Mouse (Mus musculus) liver, embryonic 11.5 days (tissue): ENCODE measurements at regions not wholly inside any gene's neighbourhood (a gene's known extent, or its start where the extent isn't known, plus 50 kb on each side); places are given as distances from the start of the nearest gene placed in this dataset.

Experiments used
- ATAC-seq: fragments of 200-750 bp; cut with Nextera tagmentation; replicated peaks from 2 replicates; pipeline ENCODE4 v1.8.0; 2017; ENCODE audit warnings: moderate number of reproducible peaks, mild to moderate bottlenecking, moderate TSS enrichment, moderate library complexity; ENCODE audit not compliant: low FRiP score
- DNase-seq: peaks from one replicate; pipeline ENCODE4 v3.0.0-alpha.2; 2017; ENCODE audit warnings: low spot score
- H3K27ac ChIP-seq: fragments of 300-500 bp; sonication (generic); 2 replicates; pipeline ENCODE4 v1.5.1; 2014; ENCODE audit warnings: mild to moderate bottlenecking, low read depth, low read length, control low read depth
- H3K27me3 ChIP-seq: fragments of 300-500 bp; sonication (generic); replicated peaks from 2 replicates; pipeline ENCODE4 v1.6.1; 2014; ENCODE audit warnings: low read length, mixed read lengths; ENCODE audit not compliant: control insufficient read depth, insufficient read depth
- H3K36me3 ChIP-seq: fragments of 300-500 bp; sonication (generic); 2 replicates; pipeline ENCODE4 v1.6.1; 2014; ENCODE audit warnings: mild to moderate bottlenecking, low read length, moderate library complexity, mixed read lengths; ENCODE audit not compliant: control insufficient read depth, insufficient read depth
- H3K4me1 ChIP-seq: fragments of 300-500 bp; sonication (generic); replicated peaks from 2 replicates; pipeline ENCODE4 v1.6.1; 2014; ENCODE audit warnings: low read length, mixed read lengths; ENCODE audit not compliant: control insufficient read depth, insufficient read depth
- H3K4me2 ChIP-seq: fragments of 300-500 bp; sonication (generic); 2 replicates; pipeline ENCODE4 v1.6.1; 2014; ENCODE audit warnings: mild to moderate bottlenecking, control low read depth, moderate library complexity
- H3K4me3 ChIP-seq: fragments of 300-500 bp; sonication (generic); 2 replicates; pipeline ENCODE4 v1.5.1; 2014; ENCODE audit warnings: low read depth, low read length, control low read depth
- H3K9ac ChIP-seq: fragments of 300-500 bp; sonication (generic); 2 replicates; pipeline ENCODE4 v1.6.1; 2014; ENCODE audit warnings: low read depth, low read length, control low read depth
- H3K9me3 ChIP-seq: fragments of 300-500 bp; sonication (generic); 2 replicates; pipeline ENCODE4 v1.6.1; 2016; ENCODE audit warnings: low read length, inconsistent platforms, mixed read lengths; ENCODE audit not compliant: control insufficient read depth
- WGBS: fragments of 180-500 bp; shearing (Covaris S2); extraction: QIAGEN DNeasy Blood & Tissue Kit; methylation state at CpG from one replicate; pipeline ENCODE4 v1.1.7; 2014; 5-methylcytosine and 5-hydroxymethylcytosine counted together

GRCm38 (mm10) chr2:128526883-128527344 lies 64.1 kb upstream of the Spdye4c start:
- H3K9ac ChIP-seq: no peak overlapping the region
- H3K27ac ChIP-seq: no peak overlapping the region
- H3K4me3 ChIP-seq: no peak overlapping the region
- ATAC-seq (no peak), DNase-seq (no peak)
- no peak overlapping the region for H3K4me2 ChIP-seq
- H3K27me3 ChIP-seq: no peaks in the 10 kb centered on the region
- no peaks in the 10 kb centered on the region for H3K9me3 ChIP-seq
- 52% methylated on average over 3 of the region's 3 CpGs for WGBS
- no peaks in the 10 kb centered on the region for H3K36me3 ChIP-seq
- H3K4me1 ChIP-seq: no peaks in the 10 kb centered on the region

GRCm38 (mm10) chr2:128536294-128536693 lies 54.7 kb upstream of the Spdye4c start:
- no peaks in the 10 kb centered on the region for H3K36me3 ChIP-seq
- H3K9ac ChIP-seq: no peak overlapping the region
- WGBS: 64% methylated on average over 3 of the region's 3 CpGs
- H3K27me3 ChIP-seq: no peaks in the 10 kb centered on the region
- DNase-seq (no peak), ATAC-seq (no peak)
- H3K4me3 ChIP-seq: no peak overlapping the region
- no peaks in the 10 kb centered on the region for H3K9me3 ChIP-seq
- no peak overlapping the region for H3K4me2 ChIP-seq
- H3K27ac ChIP-seq: no peak overlapping the region
- H3K4me1 ChIP-seq: no peaks in the 10 kb centered on the region

GRCm38 (mm10) chr2:128537425-128537824 lies 53.6 kb upstream of the Spdye4c start:
- Histone ChIP-seq H3K27me3 (no peaks in the 10 kb centered on the region), H3K36me3 (no peaks in the 10 kb centered on the region), H3K4me2 (no peak overlapping the region), H3K4me1 (no peaks in the 10 kb centered on the region), H3K4me3 (no peak overlapping the region), H3K9me3 (no peaks in the 10 kb centered on the region), H3K9ac (no peak overlapping the region), H3K27ac (no peak overlapping the region)
- 72% methylated on average over 6 of the region's 6 CpGs for WGBS
- DNase-seq (no peak), ATAC-seq (no peak)

DNA sequence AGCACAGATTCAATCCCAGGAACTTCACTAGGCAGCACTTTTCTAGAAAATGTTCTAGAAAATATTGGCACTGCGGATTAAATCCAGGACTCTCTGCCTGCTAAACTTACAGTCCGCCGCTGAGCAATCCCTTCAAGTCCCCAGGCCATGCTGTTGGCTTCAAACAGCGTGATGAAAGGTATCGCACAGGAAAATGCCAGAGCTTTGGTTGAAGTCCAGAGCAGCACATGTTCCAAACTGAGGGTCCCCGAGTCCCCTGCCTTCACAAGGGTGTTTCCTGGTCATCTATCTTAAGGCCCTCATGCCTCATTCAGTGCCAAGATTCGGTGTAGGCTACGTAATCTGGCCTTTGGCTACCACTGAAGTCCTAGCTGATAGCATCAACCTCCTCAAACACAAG lies 52.3 kb upstream of the Spdye4c start:
- DNase-seq: no peak
- Histone ChIP-seq H3K4me3 (no peak overlapping the region), H3K9ac (no peak overlapping the region), H3K27ac (no peak overlapping the region), H3K4me1 (no peaks in the 10 kb centered on the region), H3K9me3 (no peaks in the 10 kb centered on the region), H3K4me2 (no peak overlapping the region), H3K27me3 (no peaks in the 10 kb centered on the region), H3K36me3 (no peaks in the 10 kb centered on the region)
- WGBS: 89% methylated on average over 8 of the region's 8 CpGs
- ATAC-seq: no peak
